Mouse (Mus musculus): ENCODE results near the gene Dhfr.

- TF ChIP-seq CTCF (IDR thresholded peaks at IDR 0.05; ENCODE audit: low read depth, low read length): no peak
- TF ChIP-seq POLR2A (IDR thresholded peaks at IDR 0.05; ENCODE audit: extremely low read depth, insufficient read depth, low read length): no peak
Measured at GRCm38 (mm10) chr13:92353956-92354355, 570 bp upstream of the Dhfr start.
